Mouse (Mus musculus): ENCODE results near the gene Cxcl9. TPM values are rescaled to one million over a fixed set of nuclear protein-coding genes. Genes with fewer than 3 reads are reported as not detected.

Cxcl9 gene
- total and polyA plus RNA-seq, 3 experiments, result not detected

DNA sequence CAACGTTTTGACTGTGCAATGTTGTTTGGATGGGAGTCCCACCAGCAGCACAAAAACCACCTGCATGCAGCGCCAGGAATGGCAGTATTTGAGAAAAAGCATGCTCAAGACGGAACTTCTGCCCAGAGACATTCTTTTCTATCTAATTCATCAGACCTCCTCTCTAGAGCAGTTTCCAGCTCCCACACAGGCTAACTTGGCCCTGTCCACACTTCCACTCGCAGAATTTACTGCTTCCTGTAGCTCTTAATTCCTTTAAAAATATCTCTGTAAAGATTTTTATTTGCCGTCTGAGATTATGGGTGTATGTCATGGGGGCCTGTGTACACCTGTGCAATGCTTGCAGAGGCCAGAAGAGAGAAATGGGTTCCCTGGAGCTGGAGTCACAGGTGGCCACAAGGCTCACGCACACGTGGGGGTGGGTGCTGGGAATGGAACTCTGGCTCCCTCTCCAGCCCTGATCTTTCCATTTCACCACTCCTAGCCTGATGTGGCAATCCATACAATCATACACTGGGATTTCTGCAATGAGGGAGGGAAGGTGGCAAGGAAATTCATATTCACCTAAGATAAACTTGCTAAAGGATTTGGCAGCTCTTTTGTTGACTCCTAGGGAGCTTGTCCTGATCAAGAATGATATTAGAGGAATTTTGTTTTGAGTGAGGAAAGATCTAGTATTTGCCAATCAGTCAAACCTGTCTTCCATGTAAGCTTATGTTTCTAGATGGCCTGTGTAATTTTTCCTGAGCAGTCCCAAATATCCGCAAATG, 6.1 kb downstream of the Cxcl9 start:
- Histone ChIP-seq H3K9ac (ENCODE audit: control insufficient read depth, low read depth, low read length, poor library complexity, severe bottlenecking) (no peak overlapping the region), H3K4me1 (ENCODE audit: control insufficient read depth in 1 of 2, insufficient read depth in 2 of 2, low read length in 2 of 2) (peaks cover 0 to 4% of the 10 kb centered on the region in 2 experiments; a peak in 1 of 4 replicates), H3K9me3 (replicated peaks; ENCODE audit: insufficient read depth, low read length) (no peaks in the 10 kb centered on the region), H3K4me3 (ENCODE audit: control insufficient read depth in 1 of 2, insufficient read depth in 1 of 2, low read depth in 2 of 2, low read length in 2 of 2) (no peak overlapping the region), H3K27me3 (ENCODE audit: control insufficient read depth in 1 of 2, insufficient read depth in 2 of 2, low read length in 2 of 2) (peaks cover 1 to 2% of the 10 kb centered on the region in 2 experiments; a peak in 2 of 4 replicates), H3K36me3 (ENCODE audit: control insufficient read depth in 1 of 2, insufficient read depth in 2 of 2, low read length in 2 of 2) (no peaks in the 10 kb centered on the region), H3K27ac (ENCODE audit: control insufficient read depth, low read depth, low read length) (no peak overlapping the region), H3K79me2 (ENCODE audit: control insufficient read depth, insufficient read depth, low read length, poor library complexity) (no peaks in the 10 kb centered on the region)
- TF ChIP-seq POLR2AphosphoS2 (IDR thresholded peaks at IDR 0.05; ENCODE audit: low read length) (no peak), USF1 (IDR thresholded peaks at IDR 0.05; ENCODE audit: low read depth, low read length) (no peak), ETS1 (IDR thresholded peaks at IDR 0.05; ENCODE audit: low read depth, low read length) (no peak), ZMIZ1 (IDR thresholded peaks at IDR 0.05; ENCODE audit: low read depth, low read length) (no peak), RAD21 (IDR thresholded peaks at IDR 0.05; ENCODE audit: low read depth, low read length) (no peak), NELFE (IDR thresholded peaks at IDR 0.05; ENCODE audit: low read depth, low read length) (no peak), NRF1 (IDR thresholded peaks at IDR 0.05; ENCODE audit: insufficient read depth, low read depth, low read length, poor library complexity, severe bottlenecking) (no peak), CHD1 (IDR thresholded peaks at IDR 0.05; ENCODE audit: low read depth, low read length) (no peak), MYC (IDR thresholded peaks at IDR 0.05; ENCODE audit: low read depth, low read length) (no peak), SIN3A (IDR thresholded peaks at IDR 0.05; ENCODE audit: low read length) (no peak), SMC3 (IDR thresholded peaks at IDR 0.05; ENCODE audit: low read depth, low read length) (no peak), CTCF (IDR thresholded peaks at IDR 0.05 in 2 of 3, conservative IDR thresholded peaks at IDR 0.05 in 1 of 3; ENCODE audit: control insufficient read depth in 1 of 3, insufficient read depth in 1 of 3, low read depth in 2 of 3, low read length in 3 of 3, poor library complexity in 1 of 3, severe bottlenecking in 1 of 3) (no peak), MAX (IDR thresholded peaks at IDR 0.05; ENCODE audit: low read length) (no peak), TCF12 (IDR thresholded peaks at IDR 0.05; ENCODE audit: low read depth, low read length) (no peak), RCOR1 (IDR thresholded peaks at IDR 0.05; ENCODE audit: low read depth, low read length) (no peak), BHLHE40 (IDR thresholded peaks at IDR 0.05; ENCODE audit: borderline replicate concordance, low read depth, low read length) (no peak)
- no peak for DNase-seq (ENCODE audit: low read depth, low spot score)

GRCm38 (mm10) chr5:92318596-92318995, 9.3 kb downstream of the Cxcl9 start:
- H3K27ac ChIP-seq (ENCODE audit: control insufficient read depth, low read depth, low read length), result no peak overlapping the region
- no peak overlapping the region for H3K4me3 ChIP-seq (ENCODE audit: control insufficient read depth in 1 of 2, insufficient read depth in 1 of 2, low read depth in 2 of 2, low read length in 2 of 2)
- DNase-seq (ENCODE audit: low read depth, low spot score), result no peak
- TF ChIP-seq RAD21 (IDR thresholded peaks at IDR 0.05; ENCODE audit: low read depth, low read length) (no peak), MAFK (IDR thresholded peaks at IDR 0.05; ENCODE audit: borderline replicate concordance, low read depth, low read length) (no peak), ZC3H11A (IDR thresholded peaks at IDR 0.05; ENCODE audit: low read depth, low read length) (no peak), NRF1 (IDR thresholded peaks at IDR 0.05; ENCODE audit: insufficient read depth, low read depth, low read length, poor library complexity, severe bottlenecking) (no peak), BHLHE40 (IDR thresholded peaks at IDR 0.05; ENCODE audit: borderline replicate concordance, low read depth, low read length) (no peak), USF1 (IDR thresholded peaks at IDR 0.05; ENCODE audit: low read depth, low read length) (no peak), ELF1 (IDR thresholded peaks at IDR 0.05; ENCODE audit: low read depth, low read length) (no peak), HCFC1 (IDR thresholded peaks at IDR 0.05; ENCODE audit: low read depth, low read length) (no peak), CTCF (IDR thresholded peaks at IDR 0.05 in 2 of 3, conservative IDR thresholded peaks at IDR 0.05 in 1 of 3; ENCODE audit: control insufficient read depth in 1 of 3, insufficient read depth in 1 of 3, low read depth in 2 of 3, low read length in 3 of 3, poor library complexity in 1 of 3, severe bottlenecking in 1 of 3) (no peak), EP300 (IDR thresholded peaks at IDR 0.05; ENCODE audit: low read depth in 1 of 2, low read length in 2 of 2) (no peak), SIN3A (IDR thresholded peaks at IDR 0.05; ENCODE audit: low read length) (no peak), SMC3 (IDR thresholded peaks at IDR 0.05; ENCODE audit: low read depth, low read length) (no peak), MYB (IDR thresholded peaks at IDR 0.05; ENCODE audit: low read depth, low read length) (no peak), MYC (IDR thresholded peaks at IDR 0.05; ENCODE audit: low read depth, low read length) (no peak), MAZ (IDR thresholded peaks at IDR 0.05; ENCODE audit: low read depth, low read length) (no peak), POLR2A (IDR thresholded peaks at IDR 0.05; ENCODE audit: control insufficient read depth in 1 of 2, insufficient read depth in 1 of 2, low read depth in 1 of 2, low read length in 2 of 2, poor library complexity in 1 of 2) (no peak)
- H3K79me2 ChIP-seq (ENCODE audit: control insufficient read depth, insufficient read depth, low read length, poor library complexity), result no peaks in the 10 kb centered on the region
- no peak overlapping the region for H3K9ac ChIP-seq (ENCODE audit: control insufficient read depth, low read depth, low read length, poor library complexity, severe bottlenecking)
- no peaks in the 10 kb centered on the region for H3K9me3 ChIP-seq (replicated peaks; ENCODE audit: insufficient read depth, low read length)
- H3K36me3 ChIP-seq (ENCODE audit: control insufficient read depth in 1 of 2, insufficient read depth in 2 of 2, low read length in 2 of 2), result no peaks in the 10 kb centered on the region
- peaks cover 0 to 2% of the 10 kb centered on the region in 2 experiments; a peak in 2 of 4 replicates for H3K4me1 ChIP-seq (ENCODE audit: control insufficient read depth in 1 of 2, insufficient read depth in 2 of 2, low read length in 2 of 2)
- peaks cover 0 to 1% of the 10 kb centered on the region in 2 experiments; a peak in 2 of 4 replicates for H3K27me3 ChIP-seq (ENCODE audit: control insufficient read depth in 1 of 2, insufficient read depth in 2 of 2, low read length in 2 of 2)

Measured in MEL (cell line).